Mouse (Mus musculus): ENCODE results near the gene Pde7b.

- TF ChIP-seq POLR2A (IDR thresholded peaks at IDR 0.05; ENCODE audit: control insufficient read depth, low read depth, low read length) (no peak), CTCF (IDR thresholded peaks at IDR 0.05; ENCODE audit: control insufficient read depth, insufficient read depth, insufficient replicate concordance, low read depth, low read length) (no peak)
Observed at GRCm38 (mm10) chr10:20492216-20492964, 232.5 kb downstream of the Pde7b start.
